Mouse (Mus musculus): Measurements from ENCODE around the gene Trmt13.

GRCm38 (mm10) chr3:116650698-116651097, 36.3 kb upstream of the Trmt13 start:
- TF ChIP-seq CTCF (IDR thresholded peaks at IDR 0.05; ENCODE audit: low read depth, low read length) (no peak), POLR2A (IDR thresholded peaks at IDR 0.05; ENCODE audit: extremely low read depth, insufficient read depth, low read length) (no peak)
